Mouse (Mus musculus) kidney, adult 2 months (tissue): ENCODE measurements around the gene Slc9a9. TPM values are rescaled to one million over a fixed set of nuclear protein-coding genes. Genes with fewer than 3 reads are reported as not detected.

Experiments
- DNase-seq: peaks from one replicate; pipeline ENCODE4 v3.0.0; 2021
- H3K27ac ChIP-seq: fragments of 200-500 bp; 2 replicates; pipeline ENCODE4 v1.5.1; 2012; ENCODE audit warnings: low read depth, low read length, control low read depth, inconsistent platforms; ENCODE audit not compliant: insufficient read depth
- H3K27me3 ChIP-seq: fragments of 200-500 bp; replicated peaks from 2 replicates; pipeline ENCODE4 v1.6.1; 2012; ENCODE audit warnings: mild to moderate bottlenecking, moderate library complexity, low read length, inconsistent platforms; ENCODE audit not compliant: control insufficient read depth, insufficient read depth
- H3K36me3 ChIP-seq: fragments of 200-500 bp; 2 replicates; pipeline ENCODE4 v1.6.1; 2012; ENCODE audit warnings: mild to moderate bottlenecking, moderate library complexity, low read length, inconsistent platforms; ENCODE audit not compliant: control insufficient read depth, insufficient read depth
- H3K4me1 ChIP-seq: fragments of 200-500 bp; 2 replicates; pipeline ENCODE4 v1.6.1; 2011; ENCODE audit warnings: low read length; ENCODE audit not compliant: control insufficient read depth, insufficient read depth
- H3K4me3 ChIP-seq: fragments of 200-500 bp; 2 replicates; pipeline ENCODE4 v1.5.1; 2011; ENCODE audit warnings: mild to moderate bottlenecking, low read depth, low read length, control low read depth; ENCODE audit not compliant: insufficient read depth
- CTCF ChIP-seq: fragments of 200-500 bp; conservative IDR thresholded peaks from 2 replicates; pipeline ENCODE4 v1.5.1; 2011; ENCODE audit warnings: low read depth, mild to moderate bottlenecking, control low read depth, low read length, moderate library complexity, mixed read lengths; ENCODE audit not compliant: insufficient read depth, insufficient read length
- POLR2A ChIP-seq: fragments of 200-500 bp; IDR thresholded peaks from one replicate; pipeline ENCODE4 v1.6.1; 2011; ENCODE audit warnings: low read depth, low read length, control low read depth
- WGBS: fragments of 180-500 bp; shearing (Covaris S2); methylation state at CpG from one replicate; pipeline ENCODE4 v1.1.7; 2018; 5-methylcytosine and 5-hydroxymethylcytosine counted together
- polyA plus RNA-seq: library from polyadenylated mRNA; depleted of rRNA; stranded (reverse); fragments of >200 nt; gene quantifications from 2 replicates; pipeline ENCODE4 v1.2.3, GENCODE M21; 2012

The Slc9a9 gene
- polyA plus RNA-seq, 1 experiment = 1.5 TPM

DNA sequence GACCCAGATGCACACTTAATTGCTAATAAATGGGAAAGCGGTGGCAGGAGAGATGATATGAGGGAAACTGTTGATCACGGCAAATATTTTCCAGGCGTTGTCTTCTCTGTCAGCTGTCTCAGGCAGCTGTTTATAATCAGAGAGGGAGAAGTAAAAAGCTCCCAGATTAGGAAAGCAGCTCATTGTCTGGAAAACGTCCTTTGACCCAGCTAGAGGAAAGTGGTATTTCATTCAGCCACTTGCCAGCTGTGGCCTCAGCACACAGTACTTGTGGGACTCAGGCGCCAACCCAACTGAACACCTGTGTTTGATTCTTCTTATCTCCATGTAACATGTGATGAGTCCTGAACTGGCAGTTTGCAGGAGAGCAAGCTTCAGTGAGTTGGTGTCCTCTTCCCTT, 252.4 kb downstream of the Slc9a9 start:
- no peaks in the 10 kb centered on the region for H3K4me1 ChIP-seq
- 52% methylated on average over 5 of the region's 5 CpGs for WGBS
- TF ChIP-seq POLR2A (no peak), CTCF (no peak)
- H3K4me3 ChIP-seq = no peak overlapping the region
- no peak for DNase-seq
- no peaks in the 10 kb centered on the region for H3K36me3 ChIP-seq
- H3K27me3 ChIP-seq = no peaks in the 10 kb centered on the region
- H3K27ac ChIP-seq = no peak overlapping the region

DNA sequence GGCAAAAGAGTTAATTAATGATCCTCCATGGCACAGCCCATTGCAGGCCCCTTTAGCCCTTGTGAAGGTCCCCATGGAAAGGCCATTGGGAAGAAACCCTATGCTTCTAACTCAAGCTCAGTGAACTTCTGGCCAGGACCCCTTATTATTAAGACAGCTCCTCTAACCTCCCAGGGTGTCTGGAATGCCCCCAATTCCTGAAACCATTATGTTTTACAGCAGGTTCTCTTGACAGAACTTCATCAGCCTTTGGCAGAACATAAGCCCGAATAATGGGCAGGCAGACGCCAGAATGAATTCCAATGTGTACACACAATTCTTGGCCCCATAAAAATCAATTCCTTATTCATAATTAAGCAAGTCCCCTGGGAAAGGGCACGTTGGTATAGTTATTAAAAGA, 256.1 kb downstream of the Slc9a9 start:
- 76% methylated on average over 3 of the region's 3 CpGs for WGBS
- Histone ChIP-seq H3K4me1 (no peaks in the 10 kb centered on the region), H3K27ac (no peak overlapping the region), H3K27me3 (no peaks in the 10 kb centered on the region), H3K36me3 (no peaks in the 10 kb centered on the region), H3K4me3 (no peak overlapping the region)
- no peak for DNase-seq
- no peak for TF ChIP-seq CTCF
- no peak for TF ChIP-seq POLR2A

DNA sequence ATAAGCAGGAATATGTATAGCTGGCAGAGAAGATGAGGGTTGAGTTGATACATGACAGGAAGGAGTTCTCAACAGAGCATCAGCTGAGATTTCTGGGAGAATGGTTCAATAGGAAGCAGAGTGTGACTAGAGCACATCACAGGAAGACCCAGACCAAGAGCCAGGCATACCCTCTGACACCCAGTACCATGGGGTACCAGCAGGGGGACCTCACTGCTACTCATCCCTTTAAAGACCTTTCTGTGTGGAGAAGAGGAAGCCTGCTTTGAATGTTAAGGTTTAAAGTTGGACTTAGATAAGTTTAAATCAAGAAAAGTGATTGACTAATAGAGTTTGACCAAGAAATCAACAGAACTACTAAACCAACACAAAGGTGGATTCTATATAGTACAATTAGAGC, 257.4 kb downstream of the Slc9a9 start:
- peak; percentile 16 for DNase-seq
- H3K27me3 ChIP-seq = no peaks in the 10 kb centered on the region

DNA sequence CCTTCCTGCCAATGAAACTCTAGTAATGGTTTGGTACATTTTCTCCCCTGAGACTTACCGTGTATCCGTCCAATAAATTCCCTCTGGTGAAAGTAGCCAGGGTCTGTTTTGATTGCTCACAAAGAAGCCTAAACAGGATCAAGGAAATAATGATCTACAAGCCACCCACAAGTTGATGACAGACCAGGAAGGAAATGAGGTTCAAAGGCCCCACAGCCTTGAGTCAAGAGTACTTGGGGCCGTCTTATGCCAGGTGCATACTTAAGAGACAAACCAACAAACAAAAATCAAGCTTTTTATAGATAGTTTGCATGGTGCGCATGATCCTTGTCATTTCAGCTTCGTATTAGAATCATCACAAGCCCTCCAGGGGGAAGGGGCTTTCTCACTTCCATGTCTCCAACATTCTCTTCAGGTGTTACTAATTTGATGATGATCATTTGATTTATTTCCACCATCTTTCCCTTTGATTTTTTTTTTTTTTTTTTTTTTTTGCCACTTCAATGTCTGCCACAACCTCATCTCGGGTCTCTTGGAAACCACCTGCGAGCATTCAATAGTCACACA, 275.9 kb downstream of the Slc9a9 start:
- H3K4me1 ChIP-seq = no peaks in the 10 kb centered on the region
- WGBS = 81% methylated on average over 7 of the region's 7 CpGs
- no peaks in the 10 kb centered on the region for H3K36me3 ChIP-seq
- H3K4me3 ChIP-seq = no peak overlapping the region
- TF ChIP-seq CTCF (no peak), POLR2A (no peak)
- H3K27me3 ChIP-seq = no peaks in the 10 kb centered on the region
- H3K27ac ChIP-seq = no peak overlapping the region
- no peak for DNase-seq

More for the DNA sequence above, 257.4 kb downstream of the Slc9a9 start:
- TF ChIP-seq POLR2A (no peak), CTCF (no peak; the same call in 1 of the 2 replicates)
- no peak overlapping the region for H3K4me3 ChIP-seq
- H3K4me1 ChIP-seq = no peaks in the 10 kb centered on the region
- no peak overlapping the region for H3K27ac ChIP-seq
- no peaks in the 10 kb centered on the region for H3K36me3 ChIP-seq

DNA sequence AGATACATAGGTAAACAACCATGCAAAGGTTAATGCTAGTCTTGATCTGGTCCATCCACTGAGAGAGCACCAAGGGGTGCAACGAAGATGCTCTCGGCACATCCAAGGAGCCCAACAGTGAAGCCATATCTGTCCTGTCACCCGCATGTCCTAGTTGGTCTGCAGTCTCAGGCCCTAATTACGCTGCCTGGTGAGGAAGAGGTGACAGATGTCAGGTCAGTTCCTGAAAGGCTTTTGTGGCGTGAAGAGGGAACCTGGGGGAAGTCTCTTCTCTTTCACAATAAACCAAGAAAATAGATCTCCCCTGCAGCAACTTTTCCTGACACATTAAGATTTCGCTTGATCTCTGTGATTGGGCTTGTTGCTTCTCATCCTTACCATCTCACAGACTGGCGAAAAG, 277.5 kb downstream of the Slc9a9 start:
- TF ChIP-seq CTCF (no peak), POLR2A (no peak)
- Histone ChIP-seq H3K27me3 (no peaks in the 10 kb centered on the region), H3K4me1 (no peaks in the 10 kb centered on the region), H3K27ac (no peak overlapping the region), H3K36me3 (no peaks in the 10 kb centered on the region), H3K4me3 (no peak overlapping the region)
- 87% methylated on average over 7 of the region's 7 CpGs for WGBS
- DNase-seq = no peak

DNA sequence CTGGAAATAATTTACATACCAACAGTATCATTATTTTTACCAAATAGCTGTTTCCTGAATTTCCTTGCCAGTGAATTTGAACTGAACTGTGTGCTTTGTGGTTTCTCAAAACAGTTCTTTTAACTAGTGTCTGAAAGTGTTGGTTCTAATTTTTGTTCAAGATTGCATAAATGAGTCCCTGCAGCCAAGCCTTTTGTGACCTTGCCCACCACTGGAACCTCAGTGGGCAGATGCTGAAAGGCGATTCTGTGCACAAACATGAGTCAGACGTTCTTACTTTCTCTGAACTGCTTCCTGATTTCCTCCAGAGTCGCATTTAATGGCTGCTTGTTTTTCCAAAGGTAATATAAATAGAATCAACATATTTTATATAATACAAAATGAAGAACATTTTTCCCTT, 281.0 kb downstream of the Slc9a9 start:
- TF ChIP-seq POLR2A = no peak
- no peak for TF ChIP-seq CTCF
- Histone ChIP-seq H3K27me3 (no peaks in the 10 kb centered on the region), H3K4me1 (no peaks in the 10 kb centered on the region), H3K4me3 (no peak overlapping the region), H3K36me3 (no peaks in the 10 kb centered on the region), H3K27ac (no peak overlapping the region)
- WGBS = 28% methylated on average over 3 of the region's 3 CpGs
- DNase-seq = no peak

DNA sequence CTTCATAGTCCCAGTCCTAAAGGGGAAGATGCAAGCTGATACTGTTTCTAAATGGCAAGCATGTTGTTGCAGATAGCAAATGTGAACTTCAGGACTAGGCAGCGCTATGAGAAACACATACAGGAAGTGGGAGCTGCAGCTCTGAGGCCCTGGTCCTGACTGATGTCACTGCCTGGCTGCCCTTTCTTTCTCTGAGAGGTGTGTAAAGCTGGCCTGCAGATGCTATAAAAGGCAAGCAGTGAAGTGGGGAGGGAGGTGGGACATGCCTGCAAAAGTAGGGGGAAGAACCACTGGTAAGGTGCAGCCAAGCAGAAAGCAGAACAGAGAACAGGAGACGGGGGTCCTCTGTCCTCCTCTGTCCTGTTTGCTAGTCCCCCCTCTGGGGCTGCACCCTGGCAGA, 285.9 kb downstream of the Slc9a9 start:
- no peaks in the 10 kb centered on the region for H3K27me3 ChIP-seq

More for the DNA sequence above, 285.9 kb downstream of the Slc9a9 start:
- 32% methylated on average over 2 of the region's 2 CpGs for WGBS
- Histone ChIP-seq H3K4me3 (no peak overlapping the region), H3K27ac (no peak overlapping the region), H3K36me3 (no peaks in the 10 kb centered on the region), H3K4me1 (no peaks in the 10 kb centered on the region)
- DNase-seq = no peak
- no peak for TF ChIP-seq CTCF
- TF ChIP-seq POLR2A = no peak
